Mouse (Mus musculus): ENCODE measurements around the gene S100a10. TPM values are rescaled to one million over a fixed set of nuclear protein-coding genes. Genes with fewer than 3 reads are reported as not detected.
"Not testable (repeated sequence)": the region's sequence is repeated elsewhere in the genome, so short reads cannot be mapped to it uniquely, and the experiment has no call there.

Gene S100a10
- polyA plus RNA-seq, 1 experiment from 2014 or later: 48.9 TPM

GRCm38 (mm10) chr3:93600206-93600605 is 45.3 kb downstream of the S100a10 start:
- no peak overlapping the region for H3K4me2 ChIP-seq (ENCODE audit: low read depth, low read length)
- H3K27me3 ChIP-seq (ENCODE audit: control insufficient read depth, insufficient read depth, low read depth, low read length): no peaks in the 10 kb centered on the region
- ATAC-seq (ENCODE audit: low read depth): no peak
- H3K27ac ChIP-seq (ENCODE audit: low read length): no peak overlapping the region
- no peaks in the 10 kb centered on the region for H3K36me3 ChIP-seq (ENCODE audit: control insufficient read depth, insufficient read depth)
- 73% methylated on average over 2 of the region's 2 CpGs for WGBS (ENCODE audit: insufficient replicate concordance)
- H3K9me3 ChIP-seq (replicated peaks; ENCODE audit: control insufficient read depth, low read length): no peaks in the 10 kb centered on the region
- H3K4me1 ChIP-seq (ENCODE audit: control insufficient read depth, low read depth, low read length): no peaks in the 10 kb centered on the region
- H3K9ac ChIP-seq (ENCODE audit: low read depth, low read length): no peak overlapping the region
- H3K4me3 ChIP-seq (ENCODE audit: low read depth, low read length): no peak overlapping the region

GRCm38 (mm10) chr3:93601903-93602302 is 47.0 kb downstream of the S100a10 start:
- Histone ChIP-seq H3K36me3 (ENCODE audit: control insufficient read depth, insufficient read depth) (no peaks in the 10 kb centered on the region), H3K27ac (ENCODE audit: low read length) (no peak overlapping the region), H3K27me3 (ENCODE audit: control insufficient read depth, insufficient read depth, low read depth, low read length) (no peaks in the 10 kb centered on the region), H3K4me2 (ENCODE audit: low read depth, low read length) (no peak overlapping the region), H3K9me3 (replicated peaks; ENCODE audit: control insufficient read depth, low read length) (no peaks in the 10 kb centered on the region), H3K4me1 (ENCODE audit: control insufficient read depth, low read depth, low read length) (no peaks in the 10 kb centered on the region), H3K4me3 (ENCODE audit: low read depth, low read length) (no peak overlapping the region), H3K9ac (ENCODE audit: low read depth, low read length) (no peak overlapping the region)
- 63% methylated on average over 1 of the region's 1 CpGs for WGBS (ENCODE audit: insufficient replicate concordance)
- ATAC-seq (ENCODE audit: low read depth): no peak

DNA sequence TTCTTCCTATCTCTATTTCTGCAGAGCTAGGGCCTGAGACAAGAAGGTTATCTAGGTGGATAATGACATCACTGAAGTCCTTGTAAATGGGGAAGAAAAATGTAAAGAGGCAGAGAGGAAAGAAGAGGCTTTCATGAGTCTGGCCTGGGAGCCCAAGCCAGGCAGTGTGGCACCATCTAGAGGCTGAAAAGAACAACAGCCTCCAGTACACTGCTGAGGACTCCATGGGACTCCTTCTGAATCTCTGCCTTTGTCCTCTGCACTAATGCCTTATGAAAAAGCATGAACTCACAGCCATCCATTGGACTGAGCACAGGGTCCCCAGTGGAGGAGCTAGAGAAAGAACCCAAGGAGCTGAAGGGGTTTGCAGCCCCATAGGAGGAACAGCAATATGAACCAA is 54.1 kb downstream of the S100a10 start:
- not testable (repeated sequence) for ATAC-seq (ENCODE audit: low read depth); H3K36me3 ChIP-seq (ENCODE audit: control insufficient read depth, insufficient read depth)

More for the DNA sequence above, 54.1 kb downstream of the S100a10 start:
- H3K4me3 ChIP-seq (ENCODE audit: low read depth, low read length); H3K27ac ChIP-seq (ENCODE audit: low read length); H3K4me2 ChIP-seq (ENCODE audit: low read depth, low read length); H3K4me1 ChIP-seq (ENCODE audit: control insufficient read depth, low read depth, low read length); H3K9ac ChIP-seq (ENCODE audit: low read depth, low read length); H3K27me3 ChIP-seq (ENCODE audit: control insufficient read depth, insufficient read depth, low read depth, low read length); H3K9me3 ChIP-seq (replicated peaks; ENCODE audit: control insufficient read depth, low read length): not testable (repeated sequence)

Other genes starting within 250 kb of the S100a10 start
- gene Hrnr, start 235.3 kb upstream of the S100a10 start, polyA plus RNA-seq (2015; fragmentation: Nextera tagmentation; extraction: Ambion mirVana): 0.02 TPM in 1 of 2 replicates, not detected in the other
- gene Rptn, start 161.4 kb upstream of the S100a10 start, polyA plus RNA-seq (2015; fragmentation: Nextera tagmentation; extraction: Ambion mirVana): not detected in 2 replicates
- 0.05 TPM in 2 replicates for gene Tchh, start 112.8 kb upstream of the S100a10 start, polyA plus RNA-seq (2015; fragmentation: Nextera tagmentation; extraction: Ambion mirVana)
- gene Tchhl1, start 86.3 kb upstream of the S100a10 start, polyA plus RNA-seq (2015; fragmentation: Nextera tagmentation; extraction: Ambion mirVana): not detected in 2 replicates
- 195 and 219 TPM in 2 replicates for gene S100a11, start 34.6 kb upstream of the S100a10 start, polyA plus RNA-seq (2015; fragmentation: Nextera tagmentation; extraction: Ambion mirVana)
- not detected in 2 replicates for gene Tdpoz2, start 97.6 kb downstream of the S100a10 start, polyA plus RNA-seq (2015; fragmentation: Nextera tagmentation; extraction: Ambion mirVana)
- gene Tdpoz1, start 121.2 kb downstream of the S100a10 start, polyA plus RNA-seq (2015; fragmentation: Nextera tagmentation; extraction: Ambion mirVana): not detected in 2 replicates
- gene Gm37596, start 138.0 kb downstream of the S100a10 start, polyA plus RNA-seq (2015; fragmentation: Nextera tagmentation; extraction: Ambion mirVana): not detected in 2 replicates
- gene Gm5773, start 217.9 kb downstream of the S100a10 start, polyA plus RNA-seq (2015; fragmentation: Nextera tagmentation; extraction: Ambion mirVana): not detected in 2 replicates
- gene Tdpoz4, start 241.3 kb downstream of the S100a10 start, polyA plus RNA-seq (2015; fragmentation: Nextera tagmentation; extraction: Ambion mirVana): not detected in 2 replicates